Mouse (Mus musculus) embryonic facial prominence, embryonic 12.5 days (tissue): ENCODE data around the gene Bbs5. TPM values are rescaled to one million over a fixed set of nuclear protein-coding genes. Genes with fewer than 3 reads are reported as not detected.

Experiments
- ATAC-seq: fragments of 200-750 bp; cut with Nextera tagmentation; 2 replicates; pipeline ENCODE4 v1.8.0; 2017; ENCODE audit not compliant: insufficient number of reproducible peaks, insufficient read depth, low FRiP score, low TSS enrichment
- H3K27ac ChIP-seq: fragments of 300-500 bp; sonication (generic); 2 replicates; pipeline ENCODE4 v1.5.1; 2016; ENCODE audit warnings: mild to moderate bottlenecking
- H3K27me3 ChIP-seq: fragments of 300-500 bp; sonication (generic); 2 replicates; pipeline ENCODE4 v1.6.1; 2016; ENCODE audit warnings: mild to moderate bottlenecking, moderate library complexity
- H3K36me3 ChIP-seq: fragments of 300-500 bp; sonication (generic); 2 replicates; pipeline ENCODE4 v1.6.1; 2016; ENCODE audit warnings: mild to moderate bottlenecking
- H3K4me1 ChIP-seq: fragments of 300-500 bp; sonication (generic); 2 replicates; pipeline ENCODE4 v1.6.1; 2016
- H3K4me2 ChIP-seq: fragments of 300-500 bp; sonication (generic); replicated peaks from 2 replicates; pipeline ENCODE4 v1.6.1; 2016; ENCODE audit warnings: mild to moderate bottlenecking, moderate library complexity
- H3K4me3 ChIP-seq: fragments of 300-500 bp; sonication (generic); 2 replicates; pipeline ENCODE4 v1.5.1; 2016; ENCODE audit warnings: mild to moderate bottlenecking
- H3K9ac ChIP-seq: fragments of 300-500 bp; sonication (generic); 2 replicates; pipeline ENCODE4 v1.6.1; 2016; ENCODE audit warnings: mild to moderate bottlenecking, moderate library complexity
- H3K9me3 ChIP-seq: fragments of 300-500 bp; sonication (generic); 2 replicates; pipeline ENCODE4 v1.6.1; 2016; ENCODE audit warnings: mild to moderate bottlenecking, moderate library complexity
- WGBS: fragments of 180-500 bp; shearing (Covaris S2); methylation state at CpG from one replicate; pipeline ENCODE4 v1.1.7; 2016; 5-methylcytosine and 5-hydroxymethylcytosine counted together
- polyA plus RNA-seq: library from polyadenylated mRNA; unstranded; fragments of >200 nt; fragmentation: Nextera tagmentation; extraction: Ambion mirVana; gene quantifications from 2 replicates; pipeline ENCODE4 v1.2.1, GENCODE M21; 2016

Bbs5 gene
- polyA plus RNA-seq, result 21.5 and 21.6 TPM in 2 replicates

- H3K4me2 ChIP-seq, result peak within 1 kb of the TSS; percentile 69
- peak within 1 kb of the TSS; percentile 74 for H3K9ac ChIP-seq
- no peaks in the 10 kb centered on the region; the same call in 1 of the 2 replicates for H3K36me3 ChIP-seq
- 4% methylated on average over 43 of the region's 43 CpGs for WGBS
- H3K4me3 ChIP-seq, result peak within 1 kb of the TSS; percentile 77
- peaks cover 8% of the 10 kb centered on the region; the same call in 1 of the 2 replicates for H3K4me1 ChIP-seq
- peak; percentile 84 for ATAC-seq
- no peaks in the 10 kb centered on the region for H3K27me3 ChIP-seq
- no peak within 1 kb of the TSS for H3K27ac ChIP-seq
- no peaks in the 10 kb centered on the region for H3K9me3 ChIP-seq
These were observed at the start of gene Bbs5 for GRCm38 (mm10) chr2:69646726-69647490. Gene Bbs5 (plus strand): TSS chr2:69647171.

GRCm38 (mm10) chr2:69603726-69604393 is 43.1 kb upstream of the Bbs5 start:
- Histone ChIP-seq H3K9me3 (no peaks in the 10 kb centered on the region), H3K9ac (no peak overlapping the region), H3K27me3 (no peaks in the 10 kb centered on the region), H3K4me2 (no peak overlapping the region), H3K36me3 (no peaks in the 10 kb centered on the region), H3K4me3 (no peak overlapping the region), H3K27ac (no peak overlapping the region), H3K4me1 (no peaks in the 10 kb centered on the region)
- no peak for ATAC-seq
- WGBS, result 89% methylated on average over 7 of the region's 7 CpGs

- H3K9me3 ChIP-seq, result no peaks in the 10 kb centered on the region
- no peak overlapping the region for H3K4me3 ChIP-seq
- no peak overlapping the region for H3K27ac ChIP-seq
- no peaks in the 10 kb centered on the region for H3K27me3 ChIP-seq
- no peak overlapping the region for H3K9ac ChIP-seq
- no peak for ATAC-seq
- no peak overlapping the region for H3K4me2 ChIP-seq
- H3K36me3 ChIP-seq, result no peaks in the 10 kb centered on the region
- H3K4me1 ChIP-seq, result no peaks in the 10 kb centered on the region
- 91% methylated on average over 3 of the region's 3 CpGs for WGBS
These were observed 40.4 kb upstream of the Bbs5 start for GRCm38 (mm10) chr2:69606621-69607020.

- 8% methylated on average over 10 of the region's 10 CpGs for WGBS
- Histone ChIP-seq H3K9me3 (no peaks in the 10 kb centered on the region), H3K27me3 (no peaks in the 10 kb centered on the region), H3K36me3 (no peaks in the 10 kb centered on the region), H3K4me3 (no peak overlapping the region), H3K9ac (no peak overlapping the region), H3K27ac (no peak overlapping the region), H3K4me2 (0 out of 2 replicates have a peak overlapping the region, but pooled peaks have one; percentile 3), H3K4me1 (peaks cover 8% of the 10 kb centered on the region; the same call in 1 of the 2 replicates)
- ATAC-seq, result no peak
These were observed 34.7 kb upstream of the Bbs5 start for GRCm38 (mm10) chr2:69612237-69612636.

GRCm38 (mm10) chr2:69612716-69613115 is 34.3 kb upstream of the Bbs5 start:
- H3K36me3 ChIP-seq, result no peaks in the 10 kb centered on the region
- no peaks in the 10 kb centered on the region for H3K9me3 ChIP-seq
- whole genome bisulfite sequencing, result 42% methylated on average over 9 of the region's 9 CpGs
- H3K27me3 ChIP-seq, result no peaks in the 10 kb centered on the region
- H3K4me3 ChIP-seq, result no peak overlapping the region
- no peak for ATAC-seq
- H3K4me1 ChIP-seq, result peaks cover 8% of the 10 kb centered on the region; the same call in 1 of the 2 replicates
- H3K4me2 ChIP-seq, result 0 out of 2 replicates have a peak overlapping the region, but pooled peaks have one; percentile 3
- no peak overlapping the region for H3K27ac ChIP-seq
- no peak overlapping the region for H3K9ac ChIP-seq

- no peaks in the 10 kb centered on the region for H3K9me3 ChIP-seq
- no peak overlapping the region for H3K4me3 ChIP-seq
- H3K9ac ChIP-seq, result no peak overlapping the region
- no peaks in the 10 kb centered on the region for H3K27me3 ChIP-seq
- H3K36me3 ChIP-seq, result no peaks in the 10 kb centered on the region
- no peak overlapping the region for H3K27ac ChIP-seq
- H3K4me1 ChIP-seq, result peaks cover 8% of the 10 kb centered on the region; the same call in 1 of the 2 replicates
- no peak overlapping the region for H3K4me2 ChIP-seq
- 73% methylated on average over 4 of the region's 4 CpGs for WGBS
- ATAC-seq, result no peak
These were observed 33.7 kb upstream of the Bbs5 start for GRCm38 (mm10) chr2:69613237-69613636.

- Histone ChIP-seq H3K4me1 (0 out of 2 replicates have a peak, but pooled peaks cover 4% of the 10 kb centered on the region), H3K36me3 (no peaks in the 10 kb centered on the region), H3K4me3 (no peak overlapping the region), H3K4me2 (no peak overlapping the region), H3K27me3 (no peaks in the 10 kb centered on the region), H3K27ac (no peak overlapping the region), H3K9me3 (no peaks in the 10 kb centered on the region), H3K9ac (no peak overlapping the region)
- ATAC-seq, result no peak
These were observed 28.6 kb upstream of the Bbs5 start for GRCm38 (mm10) chr2:69618336-69618735.

- Histone ChIP-seq H3K4me2 (no peak overlapping the region), H3K27ac (no peak overlapping the region), H3K4me1 (0 out of 2 replicates have a peak, but pooled peaks cover 4% of the 10 kb centered on the region), H3K4me3 (no peak overlapping the region), H3K9ac (no peak overlapping the region), H3K36me3 (no peaks in the 10 kb centered on the region), H3K27me3 (no peaks in the 10 kb centered on the region), H3K9me3 (no peaks in the 10 kb centered on the region)
- no peak for ATAC-seq
These were observed 27.7 kb upstream of the Bbs5 start for GRCm38 (mm10) chr2:69619286-69619685.

GRCm38 (mm10) chr2:69629215-69629614 is 17.8 kb upstream of the Bbs5 start:
- Histone ChIP-seq H3K4me3 (no peak overlapping the region), H3K27me3 (no peaks in the 10 kb centered on the region), H3K4me1 (no peaks in the 10 kb centered on the region), H3K4me2 (no peak overlapping the region), H3K9ac (no peak overlapping the region), H3K9me3 (no peaks in the 10 kb centered on the region), H3K36me3 (no peaks in the 10 kb centered on the region), H3K27ac (no peak overlapping the region)
- ATAC-seq, result no peak
- 80% methylated on average over 17 of the region's 17 CpGs for WGBS

- H3K36me3 ChIP-seq, result no peaks in the 10 kb centered on the region
- WGBS, result 85% methylated on average over 6 of the region's 6 CpGs
- no peak overlapping the region for H3K9ac ChIP-seq
- ATAC-seq, result no peak
- no peak overlapping the region for H3K27ac ChIP-seq
- no peak overlapping the region for H3K4me2 ChIP-seq
- no peaks in the 10 kb centered on the region for H3K9me3 ChIP-seq
- no peak overlapping the region for H3K4me3 ChIP-seq
- no peaks in the 10 kb centered on the region for H3K4me1 ChIP-seq
- H3K27me3 ChIP-seq, result no peaks in the 10 kb centered on the region
These were observed 17.1 kb upstream of the Bbs5 start for GRCm38 (mm10) chr2:69629914-69630313.

GRCm38 (mm10) chr2:69630792-69631191 is 16.2 kb upstream of the Bbs5 start:
- H3K4me1 ChIP-seq, result no peaks in the 10 kb centered on the region
- ATAC-seq, result no peak
- H3K9ac ChIP-seq, result no peak overlapping the region
- H3K36me3 ChIP-seq, result no peaks in the 10 kb centered on the region
- no peak overlapping the region for H3K4me2 ChIP-seq
- H3K9me3 ChIP-seq, result no peaks in the 10 kb centered on the region
- no peak overlapping the region for H3K4me3 ChIP-seq
- H3K27ac ChIP-seq, result no peak overlapping the region
- 81% methylated on average over 5 of the region's 5 CpGs for WGBS
- no peaks in the 10 kb centered on the region for H3K27me3 ChIP-seq

GRCm38 (mm10) chr2:69631449-69631848 is 15.5 kb upstream of the Bbs5 start:
- 77% methylated on average over 2 of the region's 2 CpGs for WGBS
- no peak overlapping the region for H3K9ac ChIP-seq
- H3K36me3 ChIP-seq, result no peaks in the 10 kb centered on the region
- H3K27ac ChIP-seq, result no peak overlapping the region
- H3K9me3 ChIP-seq, result no peaks in the 10 kb centered on the region
- no peak overlapping the region for H3K4me3 ChIP-seq
- no peak for ATAC-seq
- no peaks in the 10 kb centered on the region for H3K4me1 ChIP-seq
- no peak overlapping the region for H3K4me2 ChIP-seq
- no peaks in the 10 kb centered on the region for H3K27me3 ChIP-seq
